Mouse (Mus musculus) left cerebral cortex, adult 18-20 months (tissue): Measurements from ENCODE around the gene Ung. TPM values are rescaled to one million over a fixed set of nuclear protein-coding genes. Genes with fewer than 3 reads are reported as not detected.
A peak's percentile ranks its signal among the peaks of the same experiment; 100 is the strongest.

Experiments
- DNase-seq, 2 experiments: peaks; one replicate each; pipeline ENCODE4 v3.0.0; 2021 to 2022; ENCODE audit warnings: low spot score in 2 of 2, mixed read lengths in 1 of 2
- total RNA-seq, 2 experiments: library from RNA; stranded (reverse); gene quantifications; 2 replicates each; pipeline ENCODE4 v1.2.3; 2021

Ung gene
- total RNA-seq, 2 experiments from 2014 or later = 1.6 to 3.4 TPM

- peak; percentile 91 to 93 for DNase-seq
Observed at GRCm38 (mm10) chr5:114130698-114131520, 723 bp downstream of the Ung start.

DNA sequence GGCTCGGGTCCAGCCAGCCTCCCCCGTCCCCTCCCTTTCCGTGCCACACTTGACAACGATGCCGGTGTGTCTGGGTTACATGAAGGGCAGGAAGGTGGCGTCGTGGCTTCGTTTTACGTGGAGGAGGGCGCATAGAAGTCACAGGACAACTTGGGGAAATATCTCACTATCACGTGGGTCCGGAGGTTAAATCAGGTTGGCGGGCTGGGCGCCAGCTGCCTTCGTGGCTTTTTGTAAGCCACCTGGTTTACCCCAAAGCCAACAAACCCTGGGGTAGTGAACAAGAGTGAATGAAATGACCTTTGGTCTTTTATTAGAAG is 1.3 kb downstream of the Ung start:
- DNase-seq = no peak

GRCm38 (mm10) chr5:114132841-114133240 is 2.7 kb downstream of the Ung start:
- DNase-seq = no peak

GRCm38 (mm10) chr5:114134091-114134534 is 3.9 kb downstream of the Ung start:
- DNase-seq = peak; percentile 37 to 40

GRCm38 (mm10) chr5:114135516-114135915 is 5.3 kb downstream of the Ung start:
- no peak for DNase-seq

DNA sequence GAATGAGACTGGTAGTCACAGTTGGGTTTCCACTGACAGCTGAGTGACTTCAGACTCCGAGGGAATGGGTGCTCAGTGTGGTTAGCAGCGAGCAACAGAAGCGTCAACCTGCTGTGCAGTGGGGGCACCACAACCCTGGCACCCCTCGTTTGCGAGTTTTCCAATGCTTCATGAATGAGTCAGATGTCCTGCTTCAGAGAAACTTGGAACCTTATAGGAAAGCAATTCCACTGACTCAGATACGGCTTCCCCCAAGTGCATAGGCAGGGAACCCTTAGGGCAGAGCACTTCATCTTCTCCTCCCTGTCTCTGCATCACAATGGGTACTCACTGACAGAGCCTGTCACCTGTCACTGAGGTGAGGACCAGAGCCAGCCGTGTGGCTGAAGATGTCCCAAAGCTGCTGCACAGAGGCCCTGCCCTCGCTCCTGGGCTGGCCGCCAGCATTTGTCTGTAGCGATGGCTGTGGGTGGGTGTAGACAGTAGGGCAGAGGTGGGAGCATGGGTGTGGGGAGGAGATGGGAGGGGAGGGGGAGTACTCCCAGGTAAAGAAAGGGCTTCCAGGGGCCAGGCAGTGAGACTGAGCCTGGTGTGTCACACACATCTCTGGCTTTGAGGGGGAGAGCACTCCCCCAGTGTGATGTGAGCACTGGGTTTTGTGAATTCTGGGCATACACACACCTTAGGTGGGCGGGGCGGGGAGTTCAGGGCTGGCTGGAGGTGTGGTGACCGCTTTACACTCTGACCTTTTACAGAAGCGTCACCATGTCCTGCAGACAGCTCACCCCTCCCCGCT is 7.5 kb downstream of the Ung start:
- no peak for DNase-seq

DNA sequence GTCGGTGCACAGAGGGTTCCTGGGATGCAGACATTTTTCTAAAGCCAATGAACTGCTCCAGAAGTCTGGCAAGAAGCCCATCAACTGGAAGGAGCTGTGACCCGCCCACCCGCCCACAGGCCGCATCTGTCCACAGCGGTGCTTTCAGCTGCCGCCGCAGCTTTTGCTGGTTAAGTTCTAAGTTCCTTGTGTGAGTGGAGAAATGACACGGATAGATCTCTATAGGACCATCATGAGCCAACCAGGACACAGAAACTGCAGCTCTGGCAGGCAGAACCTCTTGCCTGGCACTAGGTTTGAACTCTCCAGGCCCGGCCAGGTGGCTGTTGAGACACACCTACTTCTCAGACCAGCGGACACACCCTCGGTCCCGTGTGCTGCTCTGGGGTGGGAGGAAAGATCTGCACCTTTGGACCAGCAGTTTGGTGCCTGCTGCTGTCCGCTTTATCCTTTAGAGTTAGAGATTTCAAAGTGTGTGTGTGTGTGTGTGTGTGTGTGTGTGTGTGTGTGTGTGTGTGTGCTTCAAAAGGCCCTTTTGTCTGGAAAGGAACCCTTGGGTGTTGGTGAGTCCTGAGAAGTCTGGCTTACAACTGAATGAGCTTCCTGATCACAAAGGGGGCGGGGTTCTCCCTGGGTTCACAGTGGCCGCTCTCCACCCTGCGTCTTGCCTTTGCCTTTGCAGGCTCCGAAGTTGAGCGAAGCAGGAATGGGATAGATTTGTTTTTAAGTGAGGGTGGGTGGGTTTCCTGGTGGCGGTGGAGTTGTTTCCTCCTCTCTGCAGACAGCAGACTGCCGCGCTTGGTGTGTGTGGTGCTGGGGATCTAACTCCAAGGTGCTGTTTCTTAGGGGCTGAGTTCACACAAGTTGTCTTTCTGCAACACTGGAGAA is 8.3 kb downstream of the Ung start:
- DNase-seq = no peak

DNA sequence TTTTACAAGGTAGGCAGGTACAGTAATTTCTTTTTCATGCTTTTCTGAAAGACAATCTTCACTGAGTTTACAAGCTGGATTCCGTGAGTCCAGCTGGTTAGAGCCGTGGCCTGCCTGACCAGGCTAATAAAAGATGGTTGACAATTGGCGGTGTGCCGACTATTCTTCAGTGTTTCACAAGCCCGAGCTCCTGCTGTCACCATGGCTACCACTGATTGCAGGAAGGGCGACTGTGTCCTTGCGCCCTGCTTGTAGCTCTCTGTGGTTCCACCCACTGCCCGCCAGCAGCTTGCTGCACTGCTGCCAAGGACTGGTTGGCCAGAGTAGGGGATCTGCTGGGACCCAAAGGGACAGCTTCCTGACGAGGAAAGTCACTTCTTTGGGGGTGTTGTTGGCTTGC is 9.0 kb downstream of the Ung start:
- DNase-seq = peak; percentile 57 to 63

- no peak for DNase-seq
Observed at GRCm38 (mm10) chr5:114146028-114146888, 16.1 kb downstream of the Ung start, which contains the start of gene Acacb. Gene Acacb, plus strand, starts transcription at chr5:114146535.

DNA sequence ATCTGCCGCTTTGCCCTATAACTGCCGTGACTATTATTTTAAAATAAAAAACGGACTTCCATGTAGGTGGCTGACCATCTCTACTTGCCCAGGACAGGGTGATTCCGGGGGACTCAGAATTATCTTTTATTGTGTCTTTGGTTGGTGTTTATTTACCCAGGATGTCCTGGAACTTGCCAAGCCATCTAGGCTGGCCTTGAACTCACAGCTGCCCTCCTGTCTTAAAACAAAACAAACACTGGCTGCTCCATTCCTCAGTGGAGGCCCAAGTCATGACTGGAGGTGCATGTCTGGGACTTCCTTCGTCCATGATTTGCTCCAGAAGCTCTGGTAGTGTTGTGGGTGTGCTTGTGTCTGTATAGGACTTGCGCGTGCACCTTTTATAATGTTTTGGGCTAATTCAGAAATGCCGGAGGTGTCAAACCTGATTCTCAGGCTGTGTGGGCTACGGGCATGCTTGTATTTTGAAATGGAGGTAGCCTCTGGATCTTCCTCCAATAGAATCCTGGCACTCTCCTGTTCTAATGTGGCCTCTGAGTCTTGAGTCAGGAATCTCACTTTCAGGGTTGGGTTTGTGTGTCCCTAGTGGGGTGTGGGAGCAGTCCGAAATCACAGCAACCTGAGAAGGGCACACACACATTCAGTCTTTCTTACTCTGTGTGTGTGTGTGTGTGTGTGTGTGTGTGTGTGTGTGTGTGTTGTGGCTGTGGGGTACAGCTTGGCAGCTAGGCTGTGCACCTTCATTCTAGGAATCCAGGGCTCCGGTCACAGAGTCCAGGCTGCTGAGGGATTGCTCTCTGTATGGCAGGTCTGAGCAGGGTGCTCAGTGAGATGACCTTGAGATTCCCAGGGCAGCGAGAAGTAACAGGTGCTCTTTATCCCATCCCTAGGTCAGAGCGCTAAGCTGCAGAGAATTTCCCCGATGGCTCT is 17.1 kb downstream of the Ung start:
- no peak for DNase-seq

GRCm38 (mm10) chr5:114152359-114153092 is 22.3 kb downstream of the Ung start:
- DNase-seq = no peak

- no peak for DNase-seq
Observed at GRCm38 (mm10) chr5:114153490-114153889, 23.3 kb downstream of the Ung start.

GRCm38 (mm10) chr5:114154765-114155164 is 24.6 kb downstream of the Ung start:
- no peak for DNase-seq

DNA sequence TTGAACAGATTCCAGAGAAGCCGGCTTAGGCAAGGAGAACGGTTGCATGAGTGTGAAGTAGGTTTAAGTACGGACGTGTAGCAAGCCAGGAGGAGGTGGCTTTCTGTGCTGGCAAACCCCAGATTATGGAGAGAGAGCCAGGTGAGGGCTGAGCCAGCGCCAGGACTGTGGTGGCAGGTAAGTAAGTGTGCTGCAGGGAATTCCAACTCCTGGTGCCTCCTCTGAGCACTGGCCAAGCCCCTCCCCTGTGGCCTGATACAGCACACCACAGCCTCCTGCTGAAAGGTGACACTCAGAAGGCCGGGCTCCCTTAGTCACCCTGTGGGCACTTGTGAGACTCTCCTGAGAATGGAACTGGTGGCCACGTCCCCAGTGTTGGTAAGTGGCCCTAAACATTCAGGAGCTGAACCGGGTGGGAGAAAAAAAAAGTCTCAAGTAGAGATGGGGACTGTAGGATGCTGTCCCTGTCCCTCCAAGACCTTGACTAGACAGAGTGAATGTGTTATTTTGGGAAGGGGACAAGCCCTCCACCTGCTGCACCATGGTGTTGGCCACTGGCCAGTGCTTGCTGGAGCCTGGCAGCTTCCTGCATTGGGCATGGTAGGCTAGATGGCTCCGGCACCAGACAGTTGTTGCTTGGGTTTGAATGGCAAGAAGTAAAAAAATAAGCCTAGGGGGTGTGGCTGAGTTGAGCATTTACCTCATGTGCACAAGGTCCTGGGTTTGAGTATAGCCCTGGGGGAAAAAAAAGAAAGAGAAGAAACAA is 25.2 kb downstream of the Ung start:
- no peak for DNase-seq

DNA sequence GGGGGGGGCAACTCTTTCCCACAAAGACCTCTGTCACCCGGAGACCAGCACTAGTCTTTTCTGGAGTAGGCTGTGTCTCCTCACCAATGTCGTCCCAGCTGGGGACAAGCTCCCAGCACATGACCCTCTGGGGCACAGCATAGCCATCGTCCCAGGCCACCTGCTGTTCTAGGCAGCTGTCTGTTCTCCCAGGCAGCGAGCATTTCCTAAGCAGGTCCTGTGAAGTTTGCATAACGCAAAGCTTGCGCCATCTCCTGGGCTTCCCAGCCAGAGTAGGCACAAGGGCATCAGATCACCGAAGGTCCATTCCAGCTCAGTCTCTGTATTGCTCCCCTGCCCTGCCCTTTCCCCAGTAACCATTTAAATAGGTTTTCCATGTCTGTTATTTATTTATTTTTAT is 27.1 kb downstream of the Ung start:
- DNase-seq = no peak

DNA sequence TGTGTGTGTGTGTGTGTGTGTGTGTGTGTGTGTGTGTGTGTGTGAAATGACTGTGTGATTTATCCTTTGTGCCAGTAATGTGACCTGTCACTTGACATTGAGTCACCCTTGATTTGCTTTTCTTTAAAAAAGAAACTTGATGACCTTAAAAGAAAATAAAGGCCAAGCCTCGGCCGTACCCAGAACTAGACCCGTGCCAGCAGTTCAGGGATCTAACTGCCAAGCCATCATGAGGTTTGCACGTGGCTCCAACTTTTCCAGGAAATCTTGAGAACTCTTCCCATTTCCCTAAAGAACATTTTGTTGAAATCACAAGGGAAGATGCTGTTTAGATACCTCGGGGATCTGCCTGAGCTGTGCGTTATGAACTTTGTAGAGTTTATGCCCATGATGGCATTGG is 31.2 kb downstream of the Ung start:
- no peak for DNase-seq

DNA sequence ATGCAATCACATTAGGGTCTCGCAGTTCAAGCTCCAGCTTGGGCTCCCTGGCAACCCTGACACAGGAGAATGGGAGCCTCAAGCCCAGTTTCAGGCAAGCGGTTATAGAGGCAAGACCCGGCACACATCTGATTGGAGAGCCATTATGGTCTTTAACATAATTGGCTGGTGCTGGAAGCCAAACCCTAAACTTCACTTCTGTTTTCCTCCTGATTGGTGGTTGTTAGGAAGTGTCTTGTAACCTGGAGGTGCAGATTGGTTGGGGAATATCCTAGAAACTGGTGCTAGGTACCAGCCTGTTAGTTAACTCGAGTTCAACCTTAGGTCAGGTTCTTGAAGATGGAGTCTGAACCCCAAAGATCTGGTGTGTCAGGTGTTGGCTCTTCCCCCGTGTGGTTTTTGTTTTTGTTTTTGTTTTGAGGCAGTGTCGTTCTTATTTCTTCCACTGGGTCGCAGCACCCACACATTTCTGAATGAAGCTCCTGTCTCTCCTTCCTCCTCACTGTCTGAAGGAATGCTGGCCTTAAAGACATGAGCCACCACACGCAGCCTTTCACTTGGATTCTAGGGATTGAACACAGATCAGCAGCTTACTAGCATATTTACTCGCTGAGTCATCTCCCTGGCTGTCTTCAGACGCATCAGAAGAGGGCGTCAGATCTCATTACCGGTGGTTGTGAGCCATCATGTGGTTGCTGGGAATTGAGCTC is 32.1 kb downstream of the Ung start:
- DNase-seq = no peak
